Mouse (Mus musculus): ENCODE results near the gene Ube2g1. TPM values are rescaled to one million over a fixed set of nuclear protein-coding genes. Genes with fewer than 3 reads are reported as not detected.
A peak's percentile ranks its signal among the peaks of the same experiment; 100 is the strongest.
"Not testable (repeated sequence)": the region's sequence is repeated elsewhere in the genome, so short reads cannot be mapped to it uniquely, and the experiment has no call there.

Gene Ube2g1
- total and polyA plus RNA-seq, 2 experiments, result 8.2 to 26.6 TPM

- no peak for DNase-seq (ENCODE audit: extremely low read depth, low read depth, low spot score)
- no peaks in the 10 kb centered on the region for H3K27me3 ChIP-seq (ENCODE audit: control insufficient read depth, insufficient read depth, low read length)
- H3K4me3 ChIP-seq (ENCODE audit: insufficient read depth, low read depth, low read length), result no peak overlapping the region
- TF ChIP-seq CTCF (IDR thresholded peaks at IDR 0.05; ENCODE audit: low read depth, low read length) (no peak), POLR2A (IDR thresholded peaks at IDR 0.05; ENCODE audit: extremely low read depth, insufficient read depth, low read length) (no peak)
- H3K79me2 ChIP-seq (ENCODE audit: control insufficient read depth, insufficient read depth, low read length), result peaks cover 45% of the 10 kb centered on the region
- no peaks in the 10 kb centered on the region; the same call in 1 of the 2 replicates for H3K36me3 ChIP-seq (ENCODE audit: control insufficient read depth, insufficient read depth, low read length)
- H3K27ac ChIP-seq (replicated peaks; ENCODE audit: insufficient read depth, low read depth, low read length), result no peak overlapping the region
- no peak overlapping the region for H3K9ac ChIP-seq (ENCODE audit: low read depth, low read length)
- H3K4me1 ChIP-seq (ENCODE audit: control insufficient read depth, insufficient read depth, low read length), result peaks cover 16% of the 10 kb centered on the region
- 77% methylated on average over 3 of the region's 3 CpGs for WGBS
Observed at GRCm38 (mm10) chr11:72695025-72695424, 87.9 kb downstream of the Ube2g1 start.

GRCm38 (mm10) chr11:72696368-72696971, 89.4 kb downstream of the Ube2g1 start:
- Histone ChIP-seq H3K36me3 (ENCODE audit: control insufficient read depth, insufficient read depth, low read length) (no peaks in the 10 kb centered on the region; the same call in 1 of the 2 replicates), H3K4me3 (ENCODE audit: insufficient read depth, low read depth, low read length) (no peak overlapping the region), H3K4me1 (ENCODE audit: control insufficient read depth, insufficient read depth, low read length) (peaks cover 6% of the 10 kb centered on the region), H3K9ac (ENCODE audit: low read depth, low read length) (no peak overlapping the region), H3K27ac (replicated peaks; ENCODE audit: insufficient read depth, low read depth, low read length) (no peak overlapping the region), H3K79me2 (ENCODE audit: control insufficient read depth, insufficient read depth, low read length) (peaks cover 33% of the 10 kb centered on the region), H3K27me3 (ENCODE audit: control insufficient read depth, insufficient read depth, low read length) (no peaks in the 10 kb centered on the region)
- TF ChIP-seq CTCF (IDR thresholded peaks at IDR 0.05; ENCODE audit: low read depth, low read length) (no peak), POLR2A (IDR thresholded peaks at IDR 0.05; ENCODE audit: extremely low read depth, insufficient read depth, low read length) (no peak)
- no peak for DNase-seq (ENCODE audit: extremely low read depth, low read depth, low spot score)
- 92% methylated on average over 2 of the region's 2 CpGs for WGBS

- no peaks in the 10 kb centered on the region; the same call in 1 of the 2 replicates for H3K36me3 ChIP-seq (ENCODE audit: control insufficient read depth, insufficient read depth, low read length)
- no peak for TF ChIP-seq CTCF (IDR thresholded peaks at IDR 0.05; ENCODE audit: low read depth, low read length)
- TF ChIP-seq POLR2A (IDR thresholded peaks at IDR 0.05; ENCODE audit: extremely low read depth, insufficient read depth, low read length), result no peak
- peaks cover 6% of the 10 kb centered on the region for H3K4me1 ChIP-seq (ENCODE audit: control insufficient read depth, insufficient read depth, low read length)
- no peak overlapping the region for H3K27ac ChIP-seq (replicated peaks; ENCODE audit: insufficient read depth, low read depth, low read length)
- peak; percentile 24 for DNase-seq (ENCODE audit: extremely low read depth, low read depth, low spot score)
- no peak overlapping the region for H3K4me3 ChIP-seq (ENCODE audit: insufficient read depth, low read depth, low read length)
- H3K9ac ChIP-seq (ENCODE audit: low read depth, low read length), result no peak overlapping the region
- H3K27me3 ChIP-seq (ENCODE audit: control insufficient read depth, insufficient read depth, low read length), result no peaks in the 10 kb centered on the region
- H3K79me2 ChIP-seq (ENCODE audit: control insufficient read depth, insufficient read depth, low read length), result peaks cover 27% of the 10 kb centered on the region
Observed at GRCm38 (mm10) chr11:72697323-72697722, 90.2 kb downstream of the Ube2g1 start.

- H3K4me3 ChIP-seq (ENCODE audit: insufficient read depth, low read depth, low read length); H3K27me3 ChIP-seq (ENCODE audit: control insufficient read depth, insufficient read depth, low read length); DNase-seq (ENCODE audit: extremely low read depth, low read depth, low spot score); H3K36me3 ChIP-seq (ENCODE audit: control insufficient read depth, insufficient read depth, low read length); H3K9ac ChIP-seq (ENCODE audit: low read depth, low read length); H3K27ac ChIP-seq (replicated peaks; ENCODE audit: insufficient read depth, low read depth, low read length); H3K4me1 ChIP-seq (ENCODE audit: control insufficient read depth, insufficient read depth, low read length): not testable (repeated sequence)
- 77% methylated on average over 2 of the region's 2 CpGs for WGBS
- H3K79me2 ChIP-seq (ENCODE audit: control insufficient read depth, insufficient read depth, low read length), result peaks cover 34% of the 10 kb centered on the region
Observed at GRCm38 (mm10) chr11:72705111-72705510, 98.0 kb downstream of the Ube2g1 start.

- Histone ChIP-seq H3K27me3 (ENCODE audit: control insufficient read depth, insufficient read depth, low read length) (no peaks in the 10 kb centered on the region), H3K4me3 (ENCODE audit: insufficient read depth, low read depth, low read length) (no peak overlapping the region), H3K4me1 (ENCODE audit: control insufficient read depth, insufficient read depth, low read length) (no peaks in the 10 kb centered on the region), H3K36me3 (ENCODE audit: control insufficient read depth, insufficient read depth, low read length) (peaks cover 18% of the 10 kb centered on the region), H3K27ac (replicated peaks; ENCODE audit: insufficient read depth, low read depth, low read length) (no peak overlapping the region), H3K9ac (ENCODE audit: low read depth, low read length) (no peak overlapping the region), H3K79me2 (ENCODE audit: control insufficient read depth, insufficient read depth, low read length) (peaks cover 7% of the 10 kb centered on the region; the same call in 1 of the 2 replicates)
- no peak for DNase-seq (ENCODE audit: extremely low read depth, low read depth, low spot score)
- TF ChIP-seq POLR2A (IDR thresholded peaks at IDR 0.05; ENCODE audit: extremely low read depth, insufficient read depth, low read length), result no peak
- no peak for TF ChIP-seq CTCF (IDR thresholded peaks at IDR 0.05; ENCODE audit: low read depth, low read length)
- 73% methylated on average over 5 of the region's 5 CpGs for WGBS
Observed at GRCm38 (mm10) chr11:72712721-72713120, 105.6 kb downstream of the Ube2g1 start.

GRCm38 (mm10) chr11:72718161-72718560, 111.1 kb downstream of the Ube2g1 start:
- Histone ChIP-seq H3K79me2 (ENCODE audit: control insufficient read depth, insufficient read depth, low read length) (no peaks in the 10 kb centered on the region; the same call in 1 of the 2 replicates), H3K27me3 (ENCODE audit: control insufficient read depth, insufficient read depth, low read length) (no peaks in the 10 kb centered on the region), H3K4me1 (ENCODE audit: control insufficient read depth, insufficient read depth, low read length) (no peaks in the 10 kb centered on the region), H3K9ac (ENCODE audit: low read depth, low read length) (no peak overlapping the region), H3K36me3 (ENCODE audit: control insufficient read depth, insufficient read depth, low read length) (peaks cover 16% of the 10 kb centered on the region), H3K27ac (replicated peaks; ENCODE audit: insufficient read depth, low read depth, low read length) (no peak overlapping the region), H3K4me3 (ENCODE audit: insufficient read depth, low read depth, low read length) (no peak overlapping the region)
- TF ChIP-seq POLR2A (IDR thresholded peaks at IDR 0.05; ENCODE audit: extremely low read depth, insufficient read depth, low read length) (no peak), CTCF (IDR thresholded peaks at IDR 0.05; ENCODE audit: low read depth, low read length) (no peak)
- WGBS, result 89% methylated on average over 3 of the region's 3 CpGs
- no peak for DNase-seq (ENCODE audit: extremely low read depth, low read depth, low spot score)

Measured in liver, adult 2 months (tissue).